Mouse (Mus musculus) mouse embryonic stem cell (cell line): ENCODE data around the gene Helq.

Experiments used
- in situ Hi-C, 2 experiments: fragments of 300-500 bp; cut with MboI; formaldehyde crosslinking; loops; 1 replicate in 1 of 2; 3 replicates in 1 of 2; pipeline ENCODE4 v1.14.3; 2019 to 2020; ENCODE audit warnings: low sequenced_read_pairs in 2 of 2, low pct_unique_long_range_greater_than_20kb in 1 of 2, mixed read lengths in 1 of 2; ENCODE audit not compliant: unreplicated experiment in 1 of 2

The Helq gene

DNA sequence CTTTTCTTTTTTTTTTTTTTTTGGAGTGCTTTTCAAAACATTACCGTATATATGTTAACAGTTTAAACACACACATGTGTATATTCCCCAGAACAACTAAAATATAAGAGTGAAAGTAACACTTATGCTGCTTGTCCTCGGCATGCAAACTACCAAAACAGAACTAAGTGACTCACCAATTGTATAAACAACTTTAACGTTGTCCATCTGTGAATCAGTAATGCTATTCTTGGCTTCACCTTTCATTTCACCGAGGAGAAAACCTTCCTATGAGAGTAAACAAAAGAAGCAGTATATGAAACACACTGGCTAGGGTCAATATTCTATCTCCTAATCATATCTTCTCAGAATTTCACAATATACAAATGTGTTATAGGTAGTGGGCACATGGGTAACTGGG lies 19.9 kb upstream of the Helq start:
- in situ Hi-C loops: no loop called here

DNA sequence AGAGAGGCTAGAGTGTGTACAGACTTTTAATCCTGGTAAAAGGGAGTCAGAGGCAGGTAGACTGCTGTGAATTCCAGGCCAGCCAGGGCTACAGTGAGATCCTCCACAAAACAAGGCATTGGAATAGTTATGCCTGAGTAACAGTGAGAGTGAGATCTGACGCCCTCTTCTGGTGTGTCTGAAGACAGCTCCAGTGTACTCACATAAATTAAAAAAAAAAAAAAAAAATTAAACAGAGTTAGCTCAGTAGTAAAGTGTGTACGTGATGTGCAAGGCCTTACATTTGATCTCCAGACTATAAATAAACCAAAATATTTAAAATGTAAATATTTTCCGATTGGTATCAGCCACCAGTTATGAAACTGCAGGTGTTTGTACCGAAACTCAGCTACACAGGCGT lies 4.3 kb downstream of the Helq start:
- in situ Hi-C loops: loop anchor here in 1 of 2 experiments (25.0 kb wide), 1 partner anchor 407 kb away; no protein-coding TSS in a partner anchor

DNA sequence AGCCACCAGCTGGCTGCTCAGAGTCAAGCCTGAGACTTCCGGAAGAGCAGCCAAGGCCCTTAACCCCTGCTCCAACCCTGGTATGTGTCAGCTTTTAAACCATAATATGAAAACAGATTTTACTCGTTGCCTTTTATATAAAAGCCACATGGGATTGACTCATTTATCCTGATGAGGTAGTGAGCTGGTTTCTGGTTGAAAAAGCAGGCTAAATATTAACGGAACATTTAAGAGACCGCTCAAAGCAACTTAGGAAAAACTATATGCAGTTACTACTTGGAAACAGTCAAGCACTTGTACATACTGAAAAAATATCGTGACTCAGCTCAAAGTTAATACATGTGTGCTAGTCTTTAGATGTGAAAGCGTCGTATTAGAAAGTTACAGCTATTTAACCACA lies 6.1 kb downstream of the Helq start:
- in situ Hi-C loops: loop anchor here in 1 of 2 experiments (25.0 kb wide), 1 partner anchor 405 kb away; no protein-coding TSS in a partner anchor

DNA sequence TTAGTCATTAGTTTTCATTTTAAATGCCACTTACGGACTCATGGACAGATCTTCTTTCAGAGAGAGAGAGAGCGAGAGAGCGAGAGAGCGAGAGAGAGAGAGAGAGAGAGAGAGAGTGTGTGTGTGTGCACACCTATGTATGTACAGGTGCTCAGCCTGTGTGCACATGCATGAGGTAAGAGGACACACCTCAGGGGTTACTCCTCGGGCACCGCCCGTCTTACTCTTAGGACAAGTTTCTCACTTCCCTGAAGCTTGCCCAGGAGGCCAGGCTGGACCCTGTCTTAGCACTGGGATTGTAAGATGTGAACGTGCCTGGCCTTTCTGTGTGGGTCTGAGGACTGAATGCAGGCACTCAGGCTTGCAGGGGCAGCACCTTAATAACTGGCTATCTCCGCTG lies 10.9 kb downstream of the Helq start:
- in situ Hi-C loops: loop anchor here in 1 of 2 experiments (25.0 kb wide), 1 partner anchor 400 kb away; no protein-coding TSS in a partner anchor

DNA sequence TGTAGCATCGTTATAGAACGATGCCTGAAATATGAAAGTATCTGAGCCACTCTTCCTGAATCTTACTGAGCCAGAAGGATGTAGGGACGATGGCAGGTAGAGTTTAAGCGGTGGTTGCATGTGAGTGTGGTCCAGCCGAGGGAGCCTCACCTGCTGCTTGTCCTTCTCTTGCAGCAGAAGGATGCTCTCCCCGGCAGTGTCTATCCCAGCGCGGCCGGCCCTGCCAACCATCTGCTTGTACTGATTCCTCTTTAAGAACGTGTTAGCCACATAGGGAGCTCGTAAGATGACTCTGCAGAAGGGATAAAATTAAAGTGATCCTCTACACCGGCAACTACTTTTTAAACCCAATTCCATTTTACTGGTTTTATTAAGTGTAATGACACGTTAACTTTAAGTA lies 19.4 kb downstream of the Helq start:
- in situ Hi-C loops: loop anchor here in 1 of 2 experiments (25.0 kb wide), 1 partner anchor 392 kb away; no protein-coding TSS in a partner anchor

DNA sequence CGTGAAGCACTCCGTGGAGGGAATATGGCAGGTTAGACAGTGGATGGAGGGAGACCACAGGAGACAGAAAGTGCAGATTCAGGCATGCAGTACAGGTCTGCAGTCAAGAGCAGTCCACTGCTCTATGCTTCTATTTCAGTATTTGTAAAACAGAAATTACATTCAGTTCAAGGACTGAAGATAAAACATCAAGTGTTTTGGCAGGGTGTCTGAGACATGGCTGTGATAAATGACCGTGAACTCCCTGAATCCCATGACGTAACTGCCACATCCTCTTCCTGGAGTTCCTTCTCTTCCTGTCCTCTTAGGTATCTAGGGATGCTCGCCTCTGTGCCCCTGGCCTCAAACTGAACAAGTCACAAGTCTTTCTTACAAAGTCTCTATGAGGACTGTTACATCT lies 21.5 kb downstream of the Helq start:
- in situ Hi-C loops: loop anchor here in 1 of 2 experiments (25.0 kb wide), 1 partner anchor 390 kb away; no protein-coding TSS in a partner anchor

DNA sequence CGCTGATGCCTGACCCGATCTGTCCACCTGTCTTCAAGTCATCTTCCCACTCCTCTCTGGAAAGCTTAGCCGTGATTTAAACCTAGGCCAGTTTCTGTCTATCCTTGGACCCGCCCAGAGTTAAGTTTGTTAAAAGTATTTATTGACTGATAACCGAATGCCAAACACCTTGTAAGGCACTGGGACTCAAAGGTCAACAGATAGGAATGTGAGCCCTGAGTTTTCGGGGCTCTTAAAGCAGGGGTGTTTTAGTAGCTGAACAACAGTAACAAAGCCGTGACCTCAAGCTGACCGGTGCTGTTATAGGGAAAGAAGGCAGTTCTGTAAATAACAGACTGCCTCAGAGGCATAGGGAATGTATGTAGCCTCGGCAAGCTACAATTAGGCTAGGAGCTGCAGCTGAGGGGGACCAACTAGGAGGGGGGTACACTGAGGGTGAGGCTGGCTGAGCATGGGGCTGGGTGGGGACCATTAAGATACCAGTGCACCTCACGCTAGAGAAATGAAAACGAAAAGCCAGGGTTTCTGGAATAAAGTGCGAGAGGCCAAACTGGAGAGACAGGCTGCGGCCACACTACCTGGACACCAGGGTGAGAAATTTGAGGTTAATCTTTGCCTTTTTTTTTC lies 22.5 kb downstream of the Helq start:
- in situ Hi-C loops: loop anchor here in 1 of 2 experiments (25.0 kb wide), 1 partner anchor 389 kb away; no protein-coding TSS in a partner anchor

DNA sequence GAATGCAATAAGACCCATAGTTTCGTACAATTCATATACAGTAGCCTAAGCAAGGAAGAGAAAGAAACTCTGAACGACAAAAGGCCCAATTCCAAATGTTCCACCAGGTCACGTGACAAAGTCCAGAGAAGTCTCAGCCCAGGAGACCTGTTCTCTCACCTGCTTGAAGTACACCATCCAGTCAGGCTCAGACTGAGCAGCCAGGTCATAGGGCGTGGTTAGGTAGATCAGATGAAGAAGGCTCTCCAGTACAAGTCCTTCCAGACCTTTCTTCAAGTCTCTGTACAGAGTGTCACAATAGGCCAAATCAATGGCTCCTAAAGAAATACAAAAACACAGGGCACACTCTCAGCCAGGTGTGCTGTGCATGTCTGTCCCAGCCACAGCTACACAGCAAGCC lies 26.8 kb downstream of the Helq start:
- in situ Hi-C loops: loop anchor here in 1 of 2 experiments (5.0 kb wide), 1 partner anchor 36 kb away; no protein-coding TSS in a partner anchor

DNA sequence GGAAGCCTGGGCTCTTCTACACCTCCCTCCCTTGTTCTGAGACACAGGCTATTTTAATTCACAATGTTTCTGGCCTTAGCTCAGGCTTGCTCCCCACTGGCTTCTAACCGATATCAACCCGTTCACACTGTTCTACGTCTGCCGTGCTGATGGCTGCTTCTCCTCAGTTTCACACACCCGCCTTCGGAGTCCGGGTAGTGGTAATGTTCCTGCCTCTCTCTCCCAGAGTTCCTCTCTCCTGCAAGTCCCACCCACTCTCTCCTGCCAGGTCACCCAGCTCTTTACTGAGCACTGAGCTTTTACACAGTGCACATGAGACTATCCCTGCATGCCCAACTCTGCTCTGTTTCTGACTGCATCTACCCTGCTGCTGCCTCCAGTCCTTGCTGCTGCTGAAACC lies 32.4 kb downstream of the Helq start:
- in situ Hi-C loops: no loop called here

DNA sequence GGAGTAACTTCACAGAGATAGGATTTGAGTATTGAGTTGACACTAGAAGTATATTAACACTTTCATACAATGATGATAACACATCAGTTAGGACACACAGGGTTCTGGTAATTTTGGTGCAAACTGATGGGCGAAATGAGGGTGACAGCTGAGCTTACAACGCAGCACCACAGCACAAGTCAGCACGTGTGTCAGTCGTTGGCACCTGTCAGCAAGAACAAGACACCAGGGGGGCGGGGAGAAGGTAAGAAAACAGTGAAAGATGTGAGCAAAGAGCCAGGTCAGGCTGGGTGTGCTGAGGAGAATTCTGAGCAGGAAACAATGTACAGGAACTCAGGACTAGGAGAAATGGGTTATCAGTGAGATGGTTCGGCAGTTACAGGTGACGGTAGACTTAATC lies 36.7 kb downstream of the Helq start:
- in situ Hi-C loops: no loop called here

DNA sequence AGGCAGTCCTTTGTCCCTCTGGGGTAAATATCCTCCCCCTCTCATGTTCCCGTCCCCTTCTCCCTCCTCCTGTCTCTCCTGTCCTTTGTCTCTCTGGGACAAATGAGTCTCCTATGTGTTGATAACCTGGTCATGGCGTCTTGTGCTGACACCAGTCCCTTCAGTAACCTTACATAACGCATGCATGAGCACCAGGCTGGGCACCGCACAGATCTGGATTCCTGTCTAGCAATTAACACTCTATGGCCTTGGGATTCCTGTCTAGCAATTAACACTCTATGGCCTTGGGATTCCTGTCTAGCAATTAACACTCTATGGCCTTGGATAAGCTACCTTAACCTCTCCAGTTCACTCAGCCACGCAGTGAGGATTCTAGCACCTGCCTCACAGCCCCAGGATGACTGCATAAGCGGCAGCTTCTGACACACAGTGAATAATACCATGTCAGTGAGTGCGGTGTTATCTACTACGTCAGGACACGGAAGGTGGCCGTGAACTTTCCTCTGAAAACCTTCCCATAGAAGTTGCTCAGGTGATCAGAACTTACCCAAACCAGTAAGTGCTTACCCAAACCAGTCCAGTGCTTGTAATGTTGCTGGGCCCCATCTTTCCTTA lies 38.2 kb downstream of the Helq start:
- in situ Hi-C loops: no loop called here

DNA sequence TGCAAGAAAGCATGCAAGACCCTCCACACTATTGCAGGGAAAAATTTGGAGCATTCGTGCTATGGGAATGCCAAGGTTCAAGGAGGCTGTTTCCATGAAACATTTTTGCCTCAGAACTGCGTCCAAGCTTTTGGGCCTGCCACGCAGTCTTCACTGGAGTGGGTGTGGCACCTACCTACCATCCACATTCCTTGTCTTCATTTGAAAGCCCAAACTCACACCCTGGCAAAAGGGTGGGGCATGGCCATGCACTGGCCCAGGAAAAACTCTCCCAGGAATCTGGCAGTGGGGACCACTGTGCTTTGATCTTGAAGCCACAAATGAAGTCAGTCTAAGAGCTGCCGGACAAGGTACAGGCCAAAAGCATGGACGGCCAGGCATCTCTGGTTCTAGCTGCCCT lies 40.3 kb downstream of the Helq start:
- in situ Hi-C loops: no loop called here

DNA sequence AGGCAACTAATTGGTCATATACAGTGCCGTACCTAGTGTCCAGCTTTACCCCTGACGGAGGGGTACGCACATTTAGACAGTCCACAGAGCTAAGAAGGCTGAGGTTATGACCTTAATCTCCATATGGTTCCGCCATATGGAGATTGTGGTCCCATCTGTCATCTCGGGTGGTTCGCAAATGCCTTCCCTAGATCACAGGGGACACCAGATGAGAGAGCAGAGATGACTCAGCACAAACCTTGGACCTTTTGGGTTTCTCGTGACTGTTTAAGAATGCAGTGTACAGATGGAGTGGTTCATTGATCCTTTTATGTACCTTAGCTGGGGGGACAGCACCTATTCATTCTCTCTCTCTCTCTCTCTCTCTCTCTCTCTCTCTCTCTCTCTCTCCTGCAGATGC lies 45.0 kb downstream of the Helq start:
- in situ Hi-C loops: no loop called here

DNA sequence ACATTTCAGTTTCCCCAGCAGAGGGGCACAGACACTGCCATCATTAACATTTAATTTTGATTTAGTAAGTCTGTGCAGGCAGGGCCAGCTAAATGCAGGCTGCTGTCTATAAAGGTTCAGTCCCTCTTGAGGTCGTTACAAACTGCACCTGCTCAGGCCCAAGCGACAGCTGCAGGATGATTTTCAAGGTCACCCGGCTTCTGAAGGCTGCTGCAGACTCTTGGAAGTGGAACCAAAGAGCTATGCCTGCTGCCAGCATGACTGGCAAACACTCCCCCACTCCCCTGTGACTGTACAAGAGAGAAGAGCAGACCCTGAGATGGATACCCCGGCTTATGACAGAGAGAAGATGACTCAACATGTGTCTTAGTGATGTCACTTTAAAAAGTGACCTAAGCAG lies 46.7 kb downstream of the Helq start:
- in situ Hi-C loops: no loop called here

DNA sequence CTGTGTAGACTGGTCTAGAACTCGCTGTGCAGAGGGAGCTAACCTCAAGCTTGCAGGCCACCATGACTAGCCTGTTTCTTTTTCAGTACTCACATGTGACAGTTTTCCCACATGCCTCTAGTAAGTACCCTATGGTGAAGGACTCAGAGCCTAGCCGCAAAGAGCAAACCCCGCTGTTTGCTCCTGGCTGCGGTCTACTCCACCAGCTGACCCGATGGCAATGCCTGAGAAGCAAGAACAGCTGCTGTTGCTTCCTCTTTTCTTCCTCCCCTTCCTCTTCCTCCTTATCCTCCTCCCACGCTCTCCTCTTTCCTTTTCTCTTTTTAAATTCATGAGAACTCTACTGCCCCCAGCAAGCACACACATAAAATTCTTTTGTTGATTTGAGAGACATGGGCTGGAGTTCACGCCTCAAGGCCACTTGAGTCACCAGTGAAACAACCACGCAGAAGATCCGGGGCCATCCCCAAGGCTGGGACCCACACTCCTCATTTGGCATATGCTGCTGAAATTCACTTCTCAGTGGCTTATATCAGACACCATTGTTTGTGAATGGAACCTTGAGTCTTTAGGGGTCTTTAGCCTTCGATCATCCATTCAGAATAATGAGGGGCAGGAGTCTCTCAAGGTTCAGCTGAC lies 47.7 kb downstream of the Helq start:
- in situ Hi-C loops: no loop called here

DNA sequence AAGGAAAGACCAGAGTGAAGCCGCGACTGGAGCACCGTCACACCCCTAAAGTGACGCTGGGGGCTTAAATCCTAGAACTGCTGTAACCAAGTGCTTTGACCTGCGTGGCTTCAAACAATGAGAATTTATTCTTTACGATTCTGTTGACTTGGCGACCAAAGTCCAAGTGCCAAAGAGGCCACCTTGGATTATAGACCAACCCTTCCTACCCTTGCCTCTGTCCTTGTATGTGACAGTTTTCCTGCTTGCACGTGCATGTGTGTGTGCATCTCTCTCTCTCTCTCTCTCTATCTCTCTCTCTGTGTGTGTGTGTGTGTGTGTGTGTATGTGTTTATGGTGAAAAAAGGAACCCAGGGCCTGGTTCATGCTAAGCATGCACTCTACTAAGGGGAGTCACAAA lies 59.6 kb downstream of the Helq start:
- in situ Hi-C loops: no loop called here

DNA sequence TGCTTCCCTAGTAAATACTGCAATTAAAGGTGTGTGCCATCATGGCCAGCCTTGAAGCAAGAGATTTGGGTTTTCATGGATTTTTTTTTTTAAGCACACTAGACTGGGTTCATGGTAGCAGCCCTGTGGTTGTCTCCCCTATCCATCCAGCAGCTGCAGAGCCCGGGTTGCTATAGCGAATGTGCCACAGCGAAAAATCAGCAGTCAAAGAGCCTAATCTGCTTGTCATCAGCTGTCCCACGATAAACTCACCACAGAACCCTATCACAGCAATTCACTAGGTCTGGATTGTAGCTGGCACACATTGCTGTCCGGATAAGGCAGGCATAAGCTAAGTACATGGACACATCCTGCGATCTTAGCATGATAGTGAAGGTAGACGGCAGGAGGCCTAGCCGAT lies 61.5 kb downstream of the Helq start:
- in situ Hi-C loops: no loop called here

DNA sequence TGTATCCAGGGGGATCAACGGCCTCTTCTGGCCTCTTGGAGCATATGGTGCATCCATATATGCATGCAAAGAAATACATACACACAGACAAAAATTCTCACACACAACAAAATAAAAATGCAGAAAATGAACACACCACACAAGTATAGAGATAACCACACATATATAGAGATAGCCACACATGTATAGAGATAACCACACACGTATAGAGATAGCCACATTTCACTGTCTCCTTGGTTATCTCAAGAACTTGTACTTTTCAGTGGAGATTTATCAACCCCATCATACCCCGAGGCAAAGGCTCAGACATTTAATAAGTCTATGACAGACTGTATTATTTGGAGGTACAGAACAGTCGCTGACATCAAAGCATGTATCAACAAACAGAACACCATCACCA lies 63.9 kb downstream of the Helq start:
- in situ Hi-C loops: no loop called here

DNA sequence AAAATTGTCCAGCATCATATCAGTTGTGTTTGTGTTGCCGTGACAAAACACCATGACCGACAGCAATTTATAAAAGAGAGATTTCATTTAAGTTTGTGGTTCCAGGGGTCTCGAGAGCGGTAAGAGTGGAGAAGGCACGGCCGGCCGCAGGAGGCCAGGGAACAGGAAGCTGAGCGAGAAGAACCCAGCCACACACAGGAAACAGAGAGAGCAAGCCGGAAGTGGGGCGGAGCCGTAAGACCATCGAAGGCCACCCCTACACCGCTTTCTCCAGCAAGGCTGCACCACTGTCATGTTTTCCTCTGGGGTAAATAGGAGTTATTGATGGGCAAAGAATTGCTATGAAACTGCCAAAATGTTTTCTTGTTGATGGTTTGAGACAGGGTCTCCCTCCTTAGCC lies 69.6 kb downstream of the Helq start:
- in situ Hi-C loops: no loop called here

DNA sequence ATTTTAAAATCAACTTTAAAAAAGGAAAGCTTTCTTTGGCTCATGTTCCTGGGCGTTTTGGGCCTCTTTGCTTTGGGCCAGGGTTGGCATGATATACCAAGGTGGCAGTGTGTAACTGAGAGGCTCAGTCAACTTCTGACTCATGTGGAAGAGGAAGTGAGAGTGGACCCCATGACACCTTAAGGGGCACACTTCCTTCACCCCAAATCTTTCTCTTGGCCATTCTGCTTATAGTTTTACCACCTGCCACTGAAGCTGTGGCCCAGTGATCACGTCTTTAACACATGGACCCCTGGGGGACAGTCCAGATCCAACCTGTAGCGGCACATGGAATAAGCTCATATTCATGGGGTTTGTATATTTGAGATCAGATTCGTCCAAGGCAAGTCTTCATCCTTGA lies 72.4 kb downstream of the Helq start:
- in situ Hi-C loops: no loop called here
